Mouse (Mus musculus) myocyte (in vitro differentiated cells): ENCODE measurements around the gene Naxe. TPM values are rescaled to one million over a fixed set of nuclear protein-coding genes. Genes with fewer than 3 reads are reported as not detected.

ENCODE experiments used
- H3K27me3 ChIP-seq: one replicate; pipeline ENCODE4 v1.6.1; 2011; ENCODE audit not compliant: control insufficient read depth, insufficient read depth, insufficient read length
- H3K36me3 ChIP-seq: one replicate; pipeline ENCODE4 v1.6.1; 2011; ENCODE audit not compliant: control insufficient read depth, insufficient read depth
- H3K4me2 ChIP-seq: one replicate; pipeline ENCODE4 v1.6.1; 2011; ENCODE audit warnings: low read depth, control low read depth
- H3K4me3 ChIP-seq: one replicate; pipeline ENCODE4 v1.5.1; 2011; ENCODE audit warnings: mild to moderate bottlenecking, control low read depth, moderate library complexity
- H3K79me2 ChIP-seq: one replicate; pipeline ENCODE4 v1.6.1; 2011; ENCODE audit not compliant: control insufficient read depth, insufficient read depth
- H3ac ChIP-seq: one replicate; pipeline ENCODE4 v1.6.1; 2011; ENCODE audit not compliant: control insufficient read depth, insufficient read length
- CEBPB ChIP-seq: IDR thresholded peaks from 2 replicates; pipeline ENCODE4 v1.6.1; 2011; ENCODE audit warnings: mild to moderate bottlenecking, moderate library complexity; ENCODE audit not compliant: poor library complexity, insufficient read depth, severe bottlenecking
- E2F4 ChIP-seq: IDR thresholded peaks from one replicate; pipeline ENCODE4 v1.6.1; 2011; ENCODE audit warnings: mild to moderate bottlenecking, control low read depth, moderate library complexity; ENCODE audit not compliant: insufficient read depth
- MAX ChIP-seq: IDR thresholded peaks from one replicate; pipeline ENCODE4 v1.6.1; 2011; ENCODE audit warnings: low read depth, mild to moderate bottlenecking, control low read depth
- MYOD1 ChIP-seq, 3 experiments: IDR thresholded peaks; one replicate each; pipeline ENCODE4 v1.6.1; 2011; ENCODE audit warnings: control low read depth in 2 of 3, low read depth in 2 of 3, mild to moderate bottlenecking in 2 of 3, moderate library complexity in 1 of 3; ENCODE audit not compliant: insufficient read length in 2 of 3, control insufficient read depth in 1 of 3
- MYOG ChIP-seq, 3 experiments: IDR thresholded peaks; one replicate each; pipeline ENCODE4 v1.6.1; 2011; ENCODE audit warnings: control low read depth in 2 of 3, low read depth in 2 of 3, mild to moderate bottlenecking in 2 of 3; ENCODE audit not compliant: insufficient read length in 2 of 3, control insufficient read depth in 1 of 3, insufficient read depth in 1 of 3
- POLR2A ChIP-seq: IDR thresholded peaks from one replicate; pipeline ENCODE4 v1.6.1; 2011; ENCODE audit warnings: low read depth, mild to moderate bottlenecking, control low read depth, moderate library complexity; ENCODE audit not compliant: insufficient read length
- POLR2AphosphoS2 ChIP-seq: IDR thresholded peaks from one replicate; pipeline ENCODE4 v1.6.1; 2011; ENCODE audit warnings: low read depth, control low read depth; ENCODE audit not compliant: insufficient read length
- REST ChIP-seq: IDR thresholded peaks from one replicate; pipeline ENCODE4 v1.6.1; 2011; ENCODE audit warnings: mild to moderate bottlenecking, control low read depth, moderate library complexity; ENCODE audit not compliant: insufficient read depth, insufficient read length
- SRF ChIP-seq: IDR thresholded peaks from one replicate; pipeline ENCODE4 v1.6.1; 2011; ENCODE audit warnings: low read depth; ENCODE audit not compliant: control insufficient read depth, insufficient read length
- TCF12 ChIP-seq: IDR thresholded peaks from one replicate; pipeline ENCODE4 v1.6.1; 2011; ENCODE audit warnings: mild to moderate bottlenecking, control low read depth; ENCODE audit not compliant: poor library complexity, insufficient read depth, severe bottlenecking
- TCF3 ChIP-seq: IDR thresholded peaks from one replicate; pipeline ENCODE4 v1.6.1; 2011; ENCODE audit warnings: low read depth, control low read depth; ENCODE audit not compliant: insufficient read length
- USF1 ChIP-seq: IDR thresholded peaks from one replicate; pipeline ENCODE4 v1.6.1; 2011; ENCODE audit warnings: low read depth, mild to moderate bottlenecking, control low read depth, moderate library complexity
- polyA plus RNA-seq: library from polyadenylated mRNA; unstranded; fragments of >200 nt; fragmentation: generic; extraction: Trizol; gene quantifications from one replicate; pipeline ENCODE4 v1.2.1, GENCODE M21; 2012; ENCODE audit warnings: missing spikeins

The Naxe gene
- polyA plus RNA-seq, 1 experiment = 141 TPM

DNA sequence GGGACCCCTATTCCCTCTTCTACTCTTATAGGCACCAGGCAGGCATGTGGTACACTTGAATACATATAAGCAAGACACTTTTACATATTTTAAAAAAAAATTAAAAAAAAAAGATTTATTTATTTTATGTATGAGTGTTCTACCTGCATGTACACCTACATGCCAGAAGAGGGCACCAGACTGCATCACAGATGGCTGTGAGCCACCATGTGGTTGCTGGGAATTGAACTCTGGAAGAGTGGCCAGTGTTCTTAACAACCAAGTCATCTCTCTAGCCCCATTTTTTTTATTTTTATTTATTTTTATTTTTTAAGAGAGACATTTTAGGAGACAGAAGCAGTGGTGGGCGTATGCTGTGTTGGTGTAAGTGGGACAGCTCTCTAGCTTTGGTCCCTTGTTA, 29.4 kb upstream of the Naxe start:
- H3K4me2 ChIP-seq = no peak overlapping the region
- no peaks in the 10 kb centered on the region for H3K27me3 ChIP-seq
- no peak overlapping the region for H3ac ChIP-seq
- H3K4me3 ChIP-seq = no peak overlapping the region
- peaks cover 15% of the 10 kb centered on the region for H3K36me3 ChIP-seq
- TF ChIP-seq POLR2AphosphoS2 (no peak), E2F4 (no peak), TCF3 (no peak), REST (no peak), MYOD1 (IDR thresholded peaks at IDR 0.05; ENCODE audit: control insufficient read depth in 1 of 3, insufficient read length in 2 of 3, low read depth in 2 of 3) (no peak), TCF12 (no peak), USF1 (no peak), MAX (no peak), MYOG (IDR thresholded peaks at IDR 0.05; ENCODE audit: control insufficient read depth in 1 of 3, insufficient read depth in 1 of 3, insufficient read length in 2 of 3, low read depth in 2 of 3) (no peak), SRF (no peak), CEBPB (no peak), POLR2A (no peak)
- H3K79me2 ChIP-seq = peaks cover 6% of the 10 kb centered on the region

- no peak overlapping the region for H3K4me3 ChIP-seq
- TF ChIP-seq TCF3 = no peak
- TF ChIP-seq MYOD1 (IDR thresholded peaks at IDR 0.05; ENCODE audit: control insufficient read depth in 1 of 3, insufficient read length in 2 of 3, low read depth in 2 of 3) = peak in 2 of 3 experiments; percentile 57 to 74
- TF ChIP-seq MYOG (IDR thresholded peaks at IDR 0.05; ENCODE audit: control insufficient read depth in 1 of 3, insufficient read depth in 1 of 3, insufficient read length in 2 of 3, low read depth in 2 of 3) = peak in 1 of 3 experiments; percentile 24
- H3K36me3 ChIP-seq = peaks cover 5% of the 10 kb centered on the region
- H3K27me3 ChIP-seq = no peaks in the 10 kb centered on the region
- no peak overlapping the region for H3K4me2 ChIP-seq
- peaks cover 6% of the 10 kb centered on the region for H3K79me2 ChIP-seq
- H3ac ChIP-seq = no peak overlapping the region
Measured at GRCm38 (mm10) chr3:88085459-88085858, 27.2 kb upstream of the Naxe start.

GRCm38 (mm10) chr3:88084001-88084400, 25.7 kb upstream of the Naxe start:
- no peak overlapping the region for H3K4me2 ChIP-seq
- H3K4me3 ChIP-seq = no peak overlapping the region
- TF ChIP-seq TCF3 (no peak), TCF12 (no peak), SRF (no peak), USF1 (no peak), REST (no peak), POLR2AphosphoS2 (no peak), MYOD1 (IDR thresholded peaks at IDR 0.05; ENCODE audit: control insufficient read depth in 1 of 3, insufficient read length in 2 of 3, low read depth in 2 of 3) (no peak), MAX (no peak), POLR2A (no peak)
- peaks cover 6% of the 10 kb centered on the region for H3K79me2 ChIP-seq
- H3K27me3 ChIP-seq = no peaks in the 10 kb centered on the region
- H3ac ChIP-seq = no peak overlapping the region
- peaks cover 5% of the 10 kb centered on the region for H3K36me3 ChIP-seq

DNA sequence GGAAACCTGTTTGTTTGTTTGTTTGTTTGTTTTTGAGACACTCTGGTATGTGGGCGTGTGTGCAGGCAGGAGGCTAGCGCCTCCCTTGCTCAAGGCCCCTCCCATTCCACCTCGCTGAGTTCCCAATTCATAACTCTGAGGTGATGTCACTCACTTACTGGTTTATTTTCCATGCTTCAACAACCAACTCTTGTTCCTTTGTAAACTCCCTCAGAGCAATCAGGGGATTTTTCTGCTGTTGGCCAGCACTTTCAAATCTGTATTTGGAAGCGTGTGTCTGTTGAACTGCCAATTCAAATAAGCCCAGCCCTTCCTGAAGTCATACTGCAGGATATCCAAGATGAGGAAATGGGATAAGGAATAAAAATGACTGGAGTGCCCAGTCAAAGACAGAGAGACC, 24.4 kb upstream of the Naxe start:
- peaks cover 6% of the 10 kb centered on the region for H3K79me2 ChIP-seq
- no peak for TF ChIP-seq USF1
- no peak for TF ChIP-seq CEBPB
- no peak for TF ChIP-seq MYOD1 (IDR thresholded peaks at IDR 0.05; ENCODE audit: control insufficient read depth in 1 of 3, insufficient read length in 2 of 3, low read depth in 2 of 3)
- no peak for TF ChIP-seq SRF
- TF ChIP-seq MAX = no peak
- H3K27me3 ChIP-seq = no peaks in the 10 kb centered on the region
- H3K4me3 ChIP-seq = peak overlapping the region; percentile 58
- peak overlapping the region; percentile 76 for H3K4me2 ChIP-seq
- no peak overlapping the region for H3ac ChIP-seq
- H3K36me3 ChIP-seq = peaks cover 5% of the 10 kb centered on the region

- peak overlapping the region; percentile 76 for H3K4me2 ChIP-seq
- H3ac ChIP-seq = no peak overlapping the region
- peaks cover 5% of the 10 kb centered on the region for H3K36me3 ChIP-seq
- peaks cover 6% of the 10 kb centered on the region for H3K79me2 ChIP-seq
- no peaks in the 10 kb centered on the region for H3K27me3 ChIP-seq
- peak overlapping the region; percentile 58 for H3K4me3 ChIP-seq
- TF ChIP-seq SRF (no peak), MYOG (IDR thresholded peaks at IDR 0.05; ENCODE audit: control insufficient read depth in 1 of 3, insufficient read depth in 1 of 3, insufficient read length in 2 of 3, low read depth in 2 of 3) (no peak)
Measured at GRCm38 (mm10) chr3:88082224-88082618, 23.9 kb upstream of the Naxe start.
